Mouse (Mus musculus): Measurements from ENCODE around the gene Hoxd4.

DNA sequence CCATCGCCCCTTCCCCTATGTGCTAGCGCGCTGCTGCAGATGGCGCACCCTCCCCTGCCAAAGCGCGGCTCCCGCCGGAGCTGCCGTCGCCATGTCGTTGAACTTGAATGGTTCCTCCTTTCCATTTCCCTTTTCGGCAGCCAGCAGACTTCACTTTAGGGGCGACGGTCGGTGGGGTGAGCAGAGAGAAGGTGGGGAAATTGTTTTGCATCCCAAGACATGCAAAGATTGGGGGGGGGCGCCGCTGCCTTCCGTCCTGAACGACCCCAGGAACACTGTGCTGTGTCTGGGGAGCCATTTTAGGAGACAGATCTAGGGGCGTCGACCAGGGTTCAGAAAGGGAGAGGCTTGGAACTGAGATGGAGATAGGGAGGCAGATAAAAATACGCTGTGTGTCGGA, 31.7 kb upstream of the Hoxd4 start:
- no peak for TF ChIP-seq POLR2A (IDR thresholded peaks at IDR 0.05; ENCODE audit: low read depth, low read length)
- no peak for TF ChIP-seq CTCF (IDR thresholded peaks at IDR 0.05; ENCODE audit: borderline replicate concordance, insufficient read depth, low read length)
